Mouse (Mus musculus) embryonic facial prominence, embryonic 11.5 days (tissue): Measurements from ENCODE around the gene Htra2. TPM values are rescaled to one million over a fixed set of nuclear protein-coding genes. Genes with fewer than 3 reads are reported as not detected.

ENCODE experiments used
- ATAC-seq: fragments of 200-750 bp; cut with Nextera tagmentation; replicated peaks from 2 replicates; pipeline ENCODE4 v1.8.0; 2017; ENCODE audit warnings: low read depth; ENCODE audit not compliant: insufficient number of reproducible peaks, low FRiP score, low TSS enrichment
- DNase-seq: peaks from one replicate; pipeline ENCODE4 v3.0.0-alpha.2; 2015; ENCODE audit warnings: low spot score
- H3K27ac ChIP-seq: fragments of 300-500 bp; sonication (generic); replicated peaks from 2 replicates; pipeline ENCODE4 v1.5.1; 2014; ENCODE audit warnings: mild to moderate bottlenecking, low read depth, low read length, control low read depth
- H3K27me3 ChIP-seq: fragments of 300-500 bp; sonication (generic); 2 replicates; pipeline ENCODE4 v1.6.1; 2014; ENCODE audit warnings: mild to moderate bottlenecking, low read length, moderate library complexity, mixed read lengths; ENCODE audit not compliant: control insufficient read depth, insufficient read depth
- H3K36me3 ChIP-seq: fragments of 300-500 bp; sonication (generic); replicated peaks from 2 replicates; pipeline ENCODE4 v1.6.1; 2014; ENCODE audit warnings: low read depth, mild to moderate bottlenecking, low read length, moderate library complexity, mixed read lengths; ENCODE audit not compliant: control insufficient read depth, insufficient read depth
- H3K4me1 ChIP-seq: fragments of 300-500 bp; sonication (generic); 2 replicates; pipeline ENCODE4 v1.6.1; 2014; ENCODE audit warnings: low read length, mixed read lengths; ENCODE audit not compliant: control insufficient read depth, insufficient read depth
- H3K4me2 ChIP-seq: fragments of 300-500 bp; sonication (generic); 2 replicates; pipeline ENCODE4 v1.6.1; 2014; ENCODE audit warnings: low read depth, mild to moderate bottlenecking, control low read depth, low read length, moderate library complexity
- H3K4me3 ChIP-seq: fragments of 300-500 bp; sonication (generic); 2 replicates; pipeline ENCODE4 v1.5.1; 2014; ENCODE audit warnings: low read depth, low read length, control low read depth
- H3K9ac ChIP-seq: fragments of 300-500 bp; sonication (generic); replicated peaks from 2 replicates; pipeline ENCODE4 v1.6.1; 2014; ENCODE audit warnings: mild to moderate bottlenecking, control low read depth, low read length
- H3K9me3 ChIP-seq: fragments of 300-500 bp; sonication (generic); replicated peaks from 2 replicates; pipeline ENCODE4 v1.6.1; 2016; ENCODE audit warnings: mild to moderate bottlenecking, low read length, inconsistent platforms, mixed read lengths; ENCODE audit not compliant: control insufficient read depth
- WGBS: fragments of 180-500 bp; shearing (Covaris S2); extraction: QIAGEN DNeasy Blood & Tissue Kit; methylation state at CpG from one replicate; pipeline ENCODE4 v1.1.7; 2014; 5-methylcytosine and 5-hydroxymethylcytosine counted together
- polyA plus RNA-seq: library from polyadenylated mRNA; unstranded; fragments of >200 nt; fragmentation: Nextera tagmentation; extraction: Ambion mirVana; gene quantifications from 2 replicates; pipeline ENCODE4 v1.2.1, GENCODE M21; 2014

Gene Htra2
- polyA plus RNA-seq, 1 experiment from 2014 or later = 33.3 TPM

- Histone ChIP-seq H3K9me3 (no peaks in the 10 kb centered on the region), H3K27me3 (peaks cover 23% of the 10 kb centered on the region), H3K27ac (no peak overlapping the region), H3K9ac (peak overlapping the region; percentile 58), H3K36me3 (no peaks in the 10 kb centered on the region), H3K4me2 (peak overlapping the region; percentile 85), H3K4me3 (peak overlapping the region; percentile 51), H3K4me1 (no peaks in the 10 kb centered on the region)
- WGBS = 14% methylated on average over 5 of the region's 5 CpGs
- no peak for ATAC-seq
- no peak for DNase-seq
Observed at GRCm38 (mm10) chr6:83034463-83035055, 20.5 kb downstream of the Htra2 start.

- under 1% methylated on average over 50 of the region's 51 CpGs for WGBS
- DNase-seq (peak; percentile 81), ATAC-seq (peak; percentile 72)
- Histone ChIP-seq H3K4me1 (no peaks in the 10 kb centered on the region), H3K36me3 (no peaks in the 10 kb centered on the region), H3K4me3 (peak within 1 kb of the TSS; percentile 51), H3K9me3 (no peaks in the 10 kb centered on the region), H3K27me3 (peaks cover 23% of the 10 kb centered on the region), H3K27ac (peak within 1 kb of the TSS; percentile 54; the same call in 1 of the 2 replicates), H3K9ac (peak within 1 kb of the TSS; percentile 58), H3K4me2 (peak within 1 kb of the TSS; percentile 85)
Observed at GRCm38 (mm10) chr6:83033249-83034185, 21.6 kb downstream of the Htra2 start, which contains the start of the genes Dok1 and Loxl3. TSS of gene Dok1 (minus strand) at chr6:83033471. TSS of gene Loxl3 (plus strand) at chr6:83034173.

- ATAC-seq = peak; percentile 61
- peak overlapping the region; percentile 54; the same call in 1 of the 2 replicates for H3K27ac ChIP-seq
Observed at GRCm38 (mm10) chr6:83032769-83033191, 22.3 kb downstream of the Htra2 start.

GRCm38 (mm10) chr6:83031921-83032590 is 23.0 kb downstream of the Htra2 start:
- no peak overlapping the region; the same call in 1 of the 2 replicates for H3K9ac ChIP-seq
- H3K27ac ChIP-seq = no peak overlapping the region
- H3K36me3 ChIP-seq = no peaks in the 10 kb centered on the region
- H3K9me3 ChIP-seq = no peaks in the 10 kb centered on the region
- no peak for ATAC-seq
- peak overlapping the region; percentile 85 for H3K4me2 ChIP-seq
- no peak for DNase-seq
- peaks cover 23% of the 10 kb centered on the region for H3K27me3 ChIP-seq
- H3K4me3 ChIP-seq = peak overlapping the region; percentile 51
- no peaks in the 10 kb centered on the region for H3K4me1 ChIP-seq
- WGBS = 14% methylated on average over 18 of the region's 18 CpGs

More at GRCm38 (mm10) chr6:83032769-83033191, 22.3 kb downstream of the Htra2 start:
- H3K9me3 ChIP-seq = no peaks in the 10 kb centered on the region
- peak overlapping the region; percentile 51 for H3K4me3 ChIP-seq
- peak overlapping the region; percentile 85 for H3K4me2 ChIP-seq
- WGBS = 0% methylated on average over 31 of the region's 31 CpGs
- peak overlapping the region; percentile 58 for H3K9ac ChIP-seq
- H3K4me1 ChIP-seq = no peaks in the 10 kb centered on the region
- peak; percentile 72 for DNase-seq
- H3K27me3 ChIP-seq = peaks cover 23% of the 10 kb centered on the region
- H3K36me3 ChIP-seq = no peaks in the 10 kb centered on the region

- Histone ChIP-seq H3K27me3 (peaks cover 23% of the 10 kb centered on the region), H3K4me3 (no peak overlapping the region), H3K36me3 (no peaks in the 10 kb centered on the region), H3K4me2 (no peak overlapping the region), H3K9me3 (no peaks in the 10 kb centered on the region), H3K4me1 (no peaks in the 10 kb centered on the region), H3K9ac (no peak overlapping the region), H3K27ac (no peak overlapping the region)
- ATAC-seq (no peak), DNase-seq (no peak)
- 60% methylated on average over 7 of the region's 7 CpGs for WGBS
Observed at GRCm38 (mm10) chr6:83031111-83031510, 24.0 kb downstream of the Htra2 start.

- no peak for DNase-seq
- no peak overlapping the region for H3K9ac ChIP-seq
- H3K4me1 ChIP-seq = no peaks in the 10 kb centered on the region
- no peaks in the 10 kb centered on the region for H3K9me3 ChIP-seq
- 22% methylated on average over 10 of the region's 10 CpGs for WGBS
- H3K4me3 ChIP-seq = no peak overlapping the region
- H3K4me2 ChIP-seq = no peak overlapping the region
- ATAC-seq = no peak
- no peaks in the 10 kb centered on the region for H3K36me3 ChIP-seq
- H3K27ac ChIP-seq = no peak overlapping the region
- H3K27me3 ChIP-seq = peaks cover 23% of the 10 kb centered on the region
Observed at GRCm38 (mm10) chr6:83029777-83030176, 25.3 kb downstream of the Htra2 start.

GRCm38 (mm10) chr6:83027706-83028105 is 27.4 kb downstream of the Htra2 start:
- 53% methylated on average over 7 of the region's 9 CpGs for WGBS
- 0 out of 2 replicates have a peak, but pooled peaks have one; percentile 15 for ATAC-seq

More at GRCm38 (mm10) chr6:83027706-83028105, 27.4 kb downstream of the Htra2 start:
- Histone ChIP-seq H3K9me3 (no peaks in the 10 kb centered on the region), H3K9ac (no peak overlapping the region), H3K36me3 (no peaks in the 10 kb centered on the region), H3K4me2 (no peak overlapping the region), H3K27ac (no peak overlapping the region), H3K27me3 (peaks cover 23% of the 10 kb centered on the region), H3K4me3 (no peak overlapping the region), H3K4me1 (no peaks in the 10 kb centered on the region)
- DNase-seq = no peak
